Mouse (Mus musculus) G1E (cell line): ENCODE data around the gene Aff3.

Source experiments
- CTCF ChIP-seq: IDR thresholded peaks from 2 replicates; pipeline ENCODE4 v1.5.1; 2012; ENCODE audit warnings: low read depth, low read length, inconsistent platforms, mixed read lengths
- GATA2 ChIP-seq: IDR thresholded peaks from 2 replicates; pipeline ENCODE4 v1.6.1; 2012; ENCODE audit warnings: low read depth, low read length, inconsistent platforms, borderline replicate concordance
- TAL1 ChIP-seq: conservative IDR thresholded peaks from 2 replicates; pipeline ENCODE4 v1.6.1; 2012; ENCODE audit warnings: low read depth, low read length, inconsistent platforms, mixed read lengths

DNA sequence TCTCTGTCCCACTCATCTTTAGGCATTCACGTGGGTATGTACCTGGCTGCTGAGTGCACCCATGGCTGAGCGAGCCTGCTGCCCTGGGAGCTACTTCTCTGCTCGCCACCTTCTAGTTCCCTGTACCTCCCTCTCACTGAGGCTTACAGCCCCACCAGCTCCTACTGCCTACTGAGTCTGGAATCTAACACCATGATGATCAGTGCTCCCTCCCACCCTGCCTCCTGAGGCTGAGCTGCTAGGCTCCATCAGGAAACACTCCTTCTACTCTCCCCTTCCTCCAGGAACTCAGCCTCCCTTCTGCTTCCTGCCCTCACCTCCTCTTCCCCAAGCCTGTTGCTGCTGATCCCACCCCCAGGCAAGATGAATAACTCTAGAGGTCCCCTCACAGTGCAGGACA, 215.9 kb downstream of the Aff3 start:
- TF ChIP-seq TAL1 (no peak), CTCF (no peak), GATA2 (no peak)
